Mouse (Mus musculus) embryonic fibroblast, embryonic 13.5 days (primary cell): Measurements from ENCODE around the gene Shld2.

Experiments
- CTCF ChIP-seq: IDR thresholded peaks from 2 replicates; pipeline ENCODE4 v1.5.1; 2011; ENCODE audit warnings: mild to moderate bottlenecking, control low read depth, low read length, moderate library complexity, borderline replicate concordance; ENCODE audit not compliant: insufficient read depth
- POLR2A ChIP-seq: IDR thresholded peaks from 2 replicates; pipeline ENCODE4 v1.6.1; 2011; ENCODE audit warnings: low read depth, mild to moderate bottlenecking, control low read depth, low read length, moderate library complexity

- TF ChIP-seq CTCF = no peak
- TF ChIP-seq POLR2A = no peak
Observed at GRCm38 (mm10) chr14:34233846-34234245, 76.4 kb downstream of the Shld2 start.
